Mouse (Mus musculus) embryonic facial prominence, embryonic 15.5 days (tissue): ENCODE results near the gene Muc20. TPM values are rescaled to one million over a fixed set of nuclear protein-coding genes. Genes with fewer than 3 reads are reported as not detected.

Source experiments
- ATAC-seq: fragments of 200-750 bp; cut with Nextera tagmentation; 2 replicates; pipeline ENCODE4 v1.8.0; 2017; ENCODE audit warnings: low read depth, moderate TSS enrichment; ENCODE audit not compliant: insufficient number of reproducible peaks, low FRiP score, low TSS enrichment
- H3K27ac ChIP-seq: fragments of 300-500 bp; sonication (generic); replicated peaks from 2 replicates; pipeline ENCODE4 v1.5.1; 2015; ENCODE audit warnings: mild to moderate bottlenecking, inconsistent platforms
- H3K27me3 ChIP-seq: fragments of 300-500 bp; sonication (generic); 2 replicates; pipeline ENCODE4 v1.6.1; 2015; ENCODE audit warnings: inconsistent platforms
- H3K36me3 ChIP-seq: fragments of 300-500 bp; sonication (generic); 2 replicates; pipeline ENCODE4 v1.6.1; 2015; ENCODE audit warnings: mild to moderate bottlenecking, inconsistent platforms
- H3K4me1 ChIP-seq: fragments of 300-500 bp; sonication (generic); 2 replicates; pipeline ENCODE4 v1.6.1; 2015; ENCODE audit warnings: inconsistent platforms
- H3K4me2 ChIP-seq: fragments of 300-500 bp; sonication (generic); replicated peaks from 2 replicates; pipeline ENCODE4 v1.6.1; 2015; ENCODE audit warnings: mild to moderate bottlenecking, inconsistent platforms
- H3K4me3 ChIP-seq: fragments of 300-500 bp; sonication (generic); replicated peaks from 2 replicates; pipeline ENCODE4 v1.5.1; 2015; ENCODE audit warnings: mild to moderate bottlenecking, inconsistent platforms
- H3K9ac ChIP-seq: fragments of 300-500 bp; sonication (generic); 2 replicates; pipeline ENCODE4 v1.6.1; 2015; ENCODE audit warnings: inconsistent platforms
- H3K9me3 ChIP-seq: fragments of 300-500 bp; sonication (generic); replicated peaks from 2 replicates; pipeline ENCODE4 v1.6.1; 2016; ENCODE audit warnings: inconsistent platforms
- WGBS: fragments of 180-500 bp; shearing (Covaris S2); methylation state at CpG from one replicate; pipeline ENCODE4 v1.1.7; 2015; 5-methylcytosine and 5-hydroxymethylcytosine counted together
- polyA plus RNA-seq: library from polyadenylated mRNA; unstranded; fragments of >200 nt; fragmentation: Nextera tagmentation; extraction: Ambion mirVana; gene quantifications from 2 replicates; pipeline ENCODE4 v1.2.1, GENCODE M21; 2015

The Muc20 gene
- polyA plus RNA-seq, 1 experiment from 2014 or later = 1.2 TPM

- ATAC-seq = no peak
- WGBS = 81% methylated on average over 2 of the region's 2 CpGs
Observed at GRCm38 (mm10) chr16:32742712-32743111, 54.5 kb downstream of the Muc20 start.

GRCm38 (mm10) chr16:32741366-32741765 is 55.9 kb downstream of the Muc20 start:
- no peak overlapping the region for H3K4me3 ChIP-seq
- ATAC-seq = no peak
- H3K4me2 ChIP-seq = no peak overlapping the region
- no peak overlapping the region for H3K9ac ChIP-seq
- no peak overlapping the region for H3K27ac ChIP-seq
- WGBS = 74% methylated on average over 9 of the region's 9 CpGs
- no peaks in the 10 kb centered on the region for H3K27me3 ChIP-seq
- no peaks in the 10 kb centered on the region for H3K4me1 ChIP-seq
- no peaks in the 10 kb centered on the region for H3K9me3 ChIP-seq
- no peaks in the 10 kb centered on the region for H3K36me3 ChIP-seq

More at GRCm38 (mm10) chr16:32742712-32743111, 54.5 kb downstream of the Muc20 start:
- H3K4me3 ChIP-seq = no peak overlapping the region
- H3K4me1 ChIP-seq = no peaks in the 10 kb centered on the region
- no peaks in the 10 kb centered on the region for H3K36me3 ChIP-seq
- no peak overlapping the region for H3K9ac ChIP-seq
- no peaks in the 10 kb centered on the region for H3K27me3 ChIP-seq
- no peaks in the 10 kb centered on the region for H3K9me3 ChIP-seq
- no peak overlapping the region for H3K27ac ChIP-seq
- no peak overlapping the region for H3K4me2 ChIP-seq

- no peaks in the 10 kb centered on the region for H3K4me1 ChIP-seq
- ATAC-seq = no peak
- H3K9me3 ChIP-seq = no peaks in the 10 kb centered on the region
- H3K9ac ChIP-seq = no peak overlapping the region
- no peaks in the 10 kb centered on the region for H3K27me3 ChIP-seq
- no peak overlapping the region for H3K27ac ChIP-seq
- H3K36me3 ChIP-seq = no peaks in the 10 kb centered on the region
- H3K4me3 ChIP-seq = no peak overlapping the region
- H3K4me2 ChIP-seq = no peak overlapping the region
- WGBS = 84% methylated on average over 8 of the region's 8 CpGs
Observed at GRCm38 (mm10) chr16:32740003-32740663, 57.1 kb downstream of the Muc20 start.

GRCm38 (mm10) chr16:32736022-32736421 is 61.2 kb downstream of the Muc20 start:
- H3K9me3 ChIP-seq = no peaks in the 10 kb centered on the region
- peak; percentile 44; the same call in 1 of the 2 replicates for ATAC-seq
- WGBS = 38% methylated on average over 3 of the region's 3 CpGs
- H3K4me1 ChIP-seq = no peaks in the 10 kb centered on the region
- no peak overlapping the region for H3K9ac ChIP-seq
- no peak overlapping the region for H3K4me2 ChIP-seq
- no peak overlapping the region for H3K4me3 ChIP-seq
- no peaks in the 10 kb centered on the region for H3K27me3 ChIP-seq
- H3K36me3 ChIP-seq = no peaks in the 10 kb centered on the region
- H3K27ac ChIP-seq = no peak overlapping the region

GRCm38 (mm10) chr16:32735586-32735985 is 61.6 kb downstream of the Muc20 start, which contains the start of gene Muc4:
Muc4 (plus strand) TSS chr16:32735886.
- Histone ChIP-seq H3K4me3 (no peak within 1 kb of the TSS), H3K36me3 (no peaks in the 10 kb centered on the region), H3K27me3 (no peaks in the 10 kb centered on the region), H3K9me3 (no peaks in the 10 kb centered on the region), H3K9ac (no peak within 1 kb of the TSS), H3K4me1 (no peaks in the 10 kb centered on the region), H3K4me2 (no peak within 1 kb of the TSS), H3K27ac (no peak within 1 kb of the TSS)
- 91% methylated on average over 2 of the region's 2 CpGs for WGBS
- no peak for ATAC-seq

GRCm38 (mm10) chr16:32733213-32733612 is 64.0 kb downstream of the Muc20 start:
- H3K36me3 ChIP-seq = no peaks in the 10 kb centered on the region
- WGBS = 92% methylated on average over 3 of the region's 3 CpGs
- H3K27me3 ChIP-seq = no peaks in the 10 kb centered on the region
- H3K9me3 ChIP-seq = no peaks in the 10 kb centered on the region
- no peak for ATAC-seq
- H3K4me1 ChIP-seq = no peaks in the 10 kb centered on the region
- H3K9ac ChIP-seq = no peak overlapping the region
- H3K4me3 ChIP-seq = no peak overlapping the region
- H3K4me2 ChIP-seq = no peak overlapping the region
- H3K27ac ChIP-seq = no peak overlapping the region

- ATAC-seq = no peak
- Histone ChIP-seq H3K9ac (no peak overlapping the region), H3K4me3 (no peak overlapping the region), H3K9me3 (no peaks in the 10 kb centered on the region), H3K27me3 (no peaks in the 10 kb centered on the region), H3K27ac (no peak overlapping the region), H3K36me3 (no peaks in the 10 kb centered on the region), H3K4me1 (no peaks in the 10 kb centered on the region), H3K4me2 (no peak overlapping the region)
- 85% methylated on average over 1 of the region's 1 CpGs for WGBS
Observed at GRCm38 (mm10) chr16:32728730-32729129, 68.5 kb downstream of the Muc20 start.

- Histone ChIP-seq H3K9ac (no peak overlapping the region), H3K4me1 (no peaks in the 10 kb centered on the region), H3K9me3 (no peaks in the 10 kb centered on the region), H3K36me3 (no peaks in the 10 kb centered on the region), H3K4me3 (no peak overlapping the region), H3K4me2 (no peak overlapping the region), H3K27ac (no peak overlapping the region), H3K27me3 (no peaks in the 10 kb centered on the region)
- ATAC-seq = no peak
Observed at GRCm38 (mm10) chr16:32728240-32728639, 69.0 kb downstream of the Muc20 start.

Other genes starting within 250 kb of the Muc20 start
- gene Tfrc, start 188.5 kb downstream of the Muc20 start, polyA plus RNA-seq = 19.8 and 24.0 TPM in 2 replicates
- 16.3 and 19.3 TPM in 2 replicates for gene Tnk2, start 153.6 kb downstream of the Muc20 start, polyA plus RNA-seq
- gene Muc4, start 61.5 kb downstream of the Muc20 start, polyA plus RNA-seq = 1.2 and 2.3 TPM in 2 replicates
- gene Smbd1, start 13.0 kb upstream of the Muc20 start, polyA plus RNA-seq = not detected in 2 replicates
- 90.0 and 99.3 TPM in 2 replicates for gene Fyttd1, start 80.1 kb upstream of the Muc20 start, polyA plus RNA-seq
- gene Rubcn, start 80.3 kb upstream of the Muc20 start, polyA plus RNA-seq = 22.8 and 23.7 TPM in 2 replicates
- 20.5 and 22.2 TPM in 2 replicates for gene Lrch3, start 116.7 kb upstream of the Muc20 start, polyA plus RNA-seq